Mouse (Mus musculus) embryonic facial prominence, embryonic 13.5 days (tissue): ENCODE data around the gene Naip5. TPM values are rescaled to one million over a fixed set of nuclear protein-coding genes. Genes with fewer than 3 reads are reported as not detected.
"Not testable (repeated sequence)": the region's sequence is repeated elsewhere in the genome, so short reads cannot be mapped to it uniquely, and the experiment has no call there.

Experiments used
- ATAC-seq: fragments of 200-750 bp; cut with Nextera tagmentation; 2 replicates; pipeline ENCODE4 v1.8.0; 2017; ENCODE audit warnings: low read depth; ENCODE audit not compliant: insufficient number of reproducible peaks, insufficient read depth, low FRiP score, low TSS enrichment
- H3K27ac ChIP-seq: fragments of 300-500 bp; sonication (generic); 2 replicates; pipeline ENCODE4 v1.5.1; 2015; ENCODE audit warnings: moderate library complexity, mild to moderate bottlenecking, inconsistent platforms
- H3K27me3 ChIP-seq: fragments of 300-500 bp; sonication (generic); 2 replicates; pipeline ENCODE4 v1.6.1; 2015; ENCODE audit warnings: mild to moderate bottlenecking, inconsistent platforms
- H3K36me3 ChIP-seq: fragments of 300-500 bp; sonication (generic); 2 replicates; pipeline ENCODE4 v1.6.1; 2015; ENCODE audit warnings: mild to moderate bottlenecking, inconsistent platforms
- H3K4me1 ChIP-seq: fragments of 300-500 bp; sonication (generic); 2 replicates; pipeline ENCODE4 v1.6.1; 2015; ENCODE audit warnings: inconsistent platforms
- H3K4me2 ChIP-seq: fragments of 300-500 bp; sonication (generic); 2 replicates; pipeline ENCODE4 v1.6.1; 2015; ENCODE audit warnings: moderate library complexity, mild to moderate bottlenecking, inconsistent platforms
- H3K4me3 ChIP-seq: fragments of 300-500 bp; sonication (generic); 2 replicates; pipeline ENCODE4 v1.5.1; 2015; ENCODE audit warnings: mild to moderate bottlenecking, inconsistent platforms
- H3K9ac ChIP-seq: fragments of 300-500 bp; sonication (generic); 2 replicates; pipeline ENCODE4 v1.6.1; 2015; ENCODE audit warnings: mild to moderate bottlenecking, inconsistent platforms
- H3K9me3 ChIP-seq: fragments of 300-500 bp; sonication (generic); 2 replicates; pipeline ENCODE4 v1.6.1; 2016; ENCODE audit warnings: inconsistent platforms
- WGBS: fragments of 180-500 bp; shearing (Covaris S2); methylation state at CpG from one replicate; pipeline ENCODE4 v1.1.7; 2015; ENCODE audit warnings: mixed read lengths; 5-methylcytosine and 5-hydroxymethylcytosine counted together
- polyA plus RNA-seq: library from polyadenylated mRNA; unstranded; fragments of >200 nt; fragmentation: Nextera tagmentation; extraction: Ambion mirVana; gene quantifications from 2 replicates; pipeline ENCODE4 v1.2.1, GENCODE M21; 2015

Gene Naip5
- polyA plus RNA-seq, 1 experiment from 2014 or later, result 0.22 TPM

DNA sequence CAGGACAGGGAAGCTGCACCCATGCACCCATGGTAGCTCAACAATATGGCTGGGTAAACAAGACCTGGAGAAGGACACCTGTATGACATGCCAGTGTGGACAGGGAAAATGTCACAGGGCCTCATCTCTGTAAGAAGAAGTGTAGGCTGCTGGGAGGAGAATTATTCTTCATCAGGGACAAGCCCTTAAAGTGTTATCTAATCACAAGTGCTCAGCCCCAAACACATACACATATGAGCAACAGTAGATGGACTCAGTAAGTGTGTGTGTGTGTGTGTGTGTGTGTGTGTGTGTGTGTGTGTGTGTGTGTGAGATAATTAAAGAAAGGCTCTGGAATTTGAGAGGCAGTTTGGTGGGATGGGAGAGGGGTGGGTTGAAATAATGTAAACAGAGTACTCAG is 45.3 kb downstream of the Naip5 start:
- H3K27me3 ChIP-seq, result no peaks in the 10 kb centered on the region
- no peaks in the 10 kb centered on the region for H3K4me1 ChIP-seq
- H3K36me3 ChIP-seq, result no peaks in the 10 kb centered on the region
- no peak overlapping the region for H3K4me3 ChIP-seq
- no peak for ATAC-seq
- no peak overlapping the region for H3K27ac ChIP-seq
- no peak overlapping the region for H3K4me2 ChIP-seq
- no peak overlapping the region for H3K9ac ChIP-seq
- no peaks in the 10 kb centered on the region for H3K9me3 ChIP-seq

DNA sequence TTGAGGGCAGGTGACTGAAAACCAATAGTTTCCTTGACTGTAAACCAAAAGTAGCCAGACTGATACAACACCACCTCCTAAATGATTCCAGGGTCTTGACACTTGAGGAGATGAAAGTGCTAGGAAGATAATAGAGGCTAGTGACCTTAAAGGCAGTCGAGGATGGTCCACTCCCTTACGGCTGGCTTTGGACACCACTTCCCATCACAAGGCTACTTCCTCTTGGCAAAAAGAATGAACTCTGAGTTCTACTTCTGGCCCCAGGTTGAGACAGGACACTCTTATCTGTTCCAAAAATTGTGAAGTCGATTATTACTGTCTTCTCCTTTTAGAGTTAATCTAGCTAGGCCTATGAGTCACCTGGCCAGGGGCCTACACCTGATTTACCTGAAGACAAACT is 50.7 kb downstream of the Naip5 start:
- Histone ChIP-seq H3K9me3 (no peaks in the 10 kb centered on the region), H3K27ac (no peak overlapping the region), H3K4me2 (no peak overlapping the region), H3K4me3 (no peak overlapping the region), H3K27me3 (no peaks in the 10 kb centered on the region), H3K4me1 (no peaks in the 10 kb centered on the region), H3K9ac (no peak overlapping the region), H3K36me3 (no peaks in the 10 kb centered on the region)
- no peak for ATAC-seq
- 77% methylated on average over 3 of the region's 3 CpGs for WGBS

DNA sequence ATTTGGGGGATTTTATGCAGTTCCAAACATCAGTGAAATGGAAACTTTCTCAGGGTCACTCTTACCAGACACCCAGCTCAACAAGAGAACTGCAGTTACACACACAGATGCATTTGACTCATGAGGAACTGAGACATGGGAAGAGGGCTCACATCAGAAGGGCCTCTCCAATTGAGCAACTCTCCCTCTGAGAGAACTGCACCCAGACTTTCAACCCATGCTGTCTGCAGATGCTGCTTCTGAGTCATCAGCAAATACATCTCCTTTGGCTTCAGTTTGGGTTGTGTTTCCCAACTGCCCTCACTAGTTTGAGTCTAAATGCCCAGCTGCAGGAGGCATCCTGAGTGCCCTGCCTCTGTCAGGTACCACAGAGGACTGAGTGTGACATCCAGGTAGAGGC is 63.0 kb downstream of the Naip5 start:
- ATAC-seq, H3K27ac ChIP-seq: not testable (repeated sequence)

DNA sequence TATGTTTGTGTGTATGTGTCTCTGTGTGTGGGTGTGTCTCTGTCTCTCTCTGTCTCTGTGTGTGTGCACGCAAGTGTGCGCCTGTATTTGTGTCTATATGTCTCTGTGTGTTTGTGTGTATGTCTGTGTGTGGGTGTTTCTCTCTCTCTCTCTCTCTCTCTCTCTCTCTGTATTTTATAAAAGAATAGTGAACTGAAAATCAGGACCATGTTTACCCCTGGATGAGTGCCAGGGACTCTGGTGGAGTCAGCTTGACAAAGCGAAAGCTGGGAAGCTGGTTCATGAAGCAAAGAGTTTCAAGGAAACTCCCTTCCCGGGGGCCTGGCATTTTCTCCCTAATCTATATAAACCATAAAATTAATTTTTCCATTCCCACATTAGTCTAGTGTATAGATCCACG is 71.8 kb downstream of the Naip5 start:
- 69% methylated on average over 3 of the region's 5 CpGs for WGBS
- not testable (repeated sequence) for H3K9ac ChIP-seq, H3K27ac ChIP-seq, H3K9me3 ChIP-seq, ATAC-seq, H3K4me1 ChIP-seq, H3K4me2 ChIP-seq, H3K27me3 ChIP-seq, H3K4me3 ChIP-seq, H3K36me3 ChIP-seq

More for the DNA sequence above, 63.0 kb downstream of the Naip5 start:
- not testable (repeated sequence) for H3K4me3 ChIP-seq, H3K27me3 ChIP-seq, H3K9ac ChIP-seq, H3K9me3 ChIP-seq, H3K36me3 ChIP-seq, H3K4me2 ChIP-seq, H3K4me1 ChIP-seq

DNA sequence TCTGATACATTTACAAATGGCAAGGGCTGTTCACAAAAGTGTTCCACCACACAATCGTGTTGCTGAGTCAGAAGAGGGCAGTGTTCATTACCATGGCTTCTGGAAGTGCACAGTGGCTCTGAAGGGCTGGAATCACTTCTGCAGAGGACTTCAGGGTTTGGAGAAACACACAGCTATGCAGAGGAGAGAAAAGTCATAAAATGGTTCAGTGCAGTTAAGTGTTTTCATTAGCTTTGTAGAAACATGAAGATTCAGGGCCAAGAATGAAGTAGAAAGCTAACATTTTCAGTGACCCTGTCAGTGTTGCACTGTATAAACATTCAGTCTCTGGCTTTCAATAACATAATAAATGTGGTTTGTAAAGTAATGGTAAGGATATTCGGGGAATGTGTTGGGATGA is 79.7 kb downstream of the Naip5 start:
- not testable (repeated sequence) for H3K27ac ChIP-seq, H3K4me2 ChIP-seq, H3K9me3 ChIP-seq, ATAC-seq, H3K36me3 ChIP-seq, H3K4me1 ChIP-seq, H3K27me3 ChIP-seq, H3K4me3 ChIP-seq, H3K9ac ChIP-seq
- WGBS, result 71% methylated on average over 2 of the region's 2 CpGs

DNA sequence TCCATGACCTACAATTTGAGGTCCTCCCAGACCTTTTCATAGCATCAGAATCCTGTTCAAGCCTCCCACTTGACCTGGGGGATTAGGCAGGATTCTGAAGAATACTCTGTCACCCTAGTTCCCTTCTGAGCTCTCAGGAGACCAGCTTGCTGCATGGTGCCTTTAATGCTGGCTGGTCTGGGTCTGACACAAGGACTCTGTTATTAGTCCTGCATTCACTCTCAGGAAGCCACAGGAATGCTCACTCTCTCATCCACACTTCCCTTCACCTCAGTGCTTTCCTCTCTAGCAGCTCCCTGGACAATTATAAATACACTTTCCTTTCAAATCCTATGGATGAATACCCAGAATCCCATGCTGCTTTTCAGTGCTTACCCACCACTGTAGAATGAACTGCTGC is 83.7 kb downstream of the Naip5 start:
- H3K9ac ChIP-seq, H3K27ac ChIP-seq, ATAC-seq, H3K36me3 ChIP-seq, H3K27me3 ChIP-seq, H3K4me2 ChIP-seq, H3K4me3 ChIP-seq, H3K4me1 ChIP-seq, H3K9me3 ChIP-seq: not testable (repeated sequence)

Other genes starting within 250 kb of the Naip5 start
- gene Mccc2, start 230.7 kb downstream of the Naip5 start, polyA plus RNA-seq, result 48.0 and 50.6 TPM in 2 replicates
- gene Bdp1, start 142.3 kb downstream of the Naip5 start, polyA plus RNA-seq, result 34.1 and 37.7 TPM in 2 replicates
- 214 and 249 TPM in 2 replicates for gene Serf1, start 138.3 kb downstream of the Naip5 start, polyA plus RNA-seq
- 49.0 and 57.5 TPM in 2 replicates for gene Smn1, start 121.5 kb downstream of the Naip5 start, polyA plus RNA-seq
- 0.14 and 0.21 TPM in 2 replicates for gene Naip2, start 44.2 kb downstream of the Naip5 start, polyA plus RNA-seq
- gene Naip6, start 71.4 kb upstream of the Naip5 start, polyA plus RNA-seq, result 0.06 and 0.14 TPM in 2 replicates
- gene Naip1, start 206.5 kb upstream of the Naip5 start, polyA plus RNA-seq, result not detected in 2 replicates
- gene Gtf2h2, start 246.3 kb upstream of the Naip5 start, polyA plus RNA-seq, result 76.8 and 86.5 TPM in 2 replicates